Mouse (Mus musculus) yolk sac, embryonic 10.5 days (tissue): ENCODE results near the gene Oas2.

Source experiments
- DNase-seq: peaks from one replicate; pipeline ENCODE4 v3.0.0-alpha.2; 2017; ENCODE audit warnings: low spot score

The Oas2 gene

GRCm38 (mm10) chr5:120696057-120696743 lies 53.5 kb downstream of the Oas2 start:
- DNase-seq: peak; percentile 54

GRCm38 (mm10) chr5:120694695-120695074 lies 55.0 kb downstream of the Oas2 start:
- DNase-seq: no peak

- DNase-seq: no peak
These were observed 55.5 kb downstream of the Oas2 start for GRCm38 (mm10) chr5:120693931-120694694.

- DNase-seq: no peak
These were observed 57.6 kb downstream of the Oas2 start for GRCm38 (mm10) chr5:120692034-120692433.

- no peak for DNase-seq
These were observed 59.2 kb downstream of the Oas2 start for GRCm38 (mm10) chr5:120690417-120690816.

- no peak for DNase-seq
These were observed 61.2 kb downstream of the Oas2 start for GRCm38 (mm10) chr5:120688434-120688833.

GRCm38 (mm10) chr5:120687897-120688296 lies 61.8 kb downstream of the Oas2 start:
- DNase-seq: no peak

- DNase-seq: no peak
These were observed 62.2 kb downstream of the Oas2 start for GRCm38 (mm10) chr5:120687484-120687851.

GRCm38 (mm10) chr5:120686749-120687483 lies 62.7 kb downstream of the Oas2 start:
- no peak for DNase-seq

- no peak for DNase-seq
These were observed 64.0 kb downstream of the Oas2 start for GRCm38 (mm10) chr5:120685678-120686077.

- DNase-seq: no peak
These were observed 66.5 kb downstream of the Oas2 start for GRCm38 (mm10) chr5:120682982-120683771.

- no peak for DNase-seq
These were observed 68.7 kb downstream of the Oas2 start for GRCm38 (mm10) chr5:120680918-120681317.
